Mouse (Mus musculus) NIH3T3 (cell line): ENCODE data around the gene Necab3.

ENCODE experiments used
- DNase-seq: peaks from one replicate; pipeline ENCODE4 v3.0.0-alpha.2; 2012; ENCODE audit warnings: low read depth

Necab3 gene

GRCm38 (mm10) chr2:154541630-154542029, 17.1 kb downstream of the Necab3 start:
- no peak for DNase-seq

GRCm38 (mm10) chr2:154539720-154540119, 19.0 kb downstream of the Necab3 start:
- DNase-seq = peak; percentile 77

- DNase-seq = no peak
These were observed 20.0 kb downstream of the Necab3 start for GRCm38 (mm10) chr2:154538710-154539109.

GRCm38 (mm10) chr2:154538310-154538709, 20.4 kb downstream of the Necab3 start:
- peak; percentile 20 for DNase-seq

GRCm38 (mm10) chr2:154534704-154535270, 23.9 kb downstream of the Necab3 start:
- DNase-seq = no peak

GRCm38 (mm10) chr2:154532888-154533287, 25.8 kb downstream of the Necab3 start:
- no peak for DNase-seq

GRCm38 (mm10) chr2:154526531-154526930, 32.2 kb downstream of the Necab3 start:
- no peak for DNase-seq

- no peak for DNase-seq
These were observed 33.4 kb downstream of the Necab3 start for GRCm38 (mm10) chr2:154525285-154525684.

GRCm38 (mm10) chr2:154522334-154522733, 36.4 kb downstream of the Necab3 start:
- no peak for DNase-seq

- DNase-seq = peak; percentile 28
These were observed 37.2 kb downstream of the Necab3 start for GRCm38 (mm10) chr2:154521449-154521848.

- DNase-seq = no peak
These were observed 41.3 kb downstream of the Necab3 start for GRCm38 (mm10) chr2:154517424-154517823.

GRCm38 (mm10) chr2:154516944-154517343, 41.7 kb downstream of the Necab3 start:
- peak; percentile 14 for DNase-seq

- DNase-seq = no peak
These were observed 48.5 kb downstream of the Necab3 start for GRCm38 (mm10) chr2:154510141-154510540.

GRCm38 (mm10) chr2:154508450-154508849, 50.2 kb downstream of the Necab3 start:
- DNase-seq = no peak

- DNase-seq = peak; percentile 24
These were observed 51.0 kb downstream of the Necab3 start for GRCm38 (mm10) chr2:154507566-154508283.

- no peak for DNase-seq
These were observed 51.6 kb downstream of the Necab3 start for GRCm38 (mm10) chr2:154507076-154507475.

GRCm38 (mm10) chr2:154500758-154501157, 57.9 kb downstream of the Necab3 start:
- DNase-seq = no peak

GRCm38 (mm10) chr2:154499717-154500247, 58.9 kb downstream of the Necab3 start:
- DNase-seq = no peak

- DNase-seq = no peak
These were observed 60.1 kb downstream of the Necab3 start for GRCm38 (mm10) chr2:154498571-154498970.

- no peak for DNase-seq
These were observed 63.7 kb downstream of the Necab3 start for GRCm38 (mm10) chr2:154495021-154495420.
